Mouse (Mus musculus) adrenal gland, postnatal 14 days (tissue): Measurements from ENCODE around the gene Fam71d. TPM values are rescaled to one million over a fixed set of nuclear protein-coding genes. Genes with fewer than 3 reads are reported as not detected.
A peak's percentile ranks its signal among the peaks of the same experiment; 100 is the strongest.

ENCODE experiments used
- DNase-seq: peaks from one replicate; pipeline ENCODE4 v3.0.0; 2021; ENCODE audit warnings: mixed read lengths
- long read RNA-seq, 2 experiments: library from polyadenylated mRNA; stranded (forward); transcript quantifications; one replicate each; pipeline ENCODE4 v2.0.0; 2021
- total RNA-seq: library from RNA; stranded (reverse); gene quantifications from 2 replicates; pipeline ENCODE4 v1.2.3, GENCODE M21; 2021

The Fam71d gene
- total RNA-seq: 0.85 TPM in 1 of 2 replicates, not detected in the other
- long read RNA-seq, experiment 1: 0 reads
- long read RNA-seq, experiment 2: 0 reads

GRCm38 (mm10) chr12:78691325-78691724 is at the start of gene Fam71d:
TSS of gene Fam71d (plus strand) at chr12:78691535.
- no peak for DNase-seq

GRCm38 (mm10) chr12:78643691-78644090 is 47.6 kb upstream of the Fam71d start:
- DNase-seq: no peak

- DNase-seq: no peak
Measured at GRCm38 (mm10) chr12:78645282-78645681, 46.1 kb upstream of the Fam71d start.

GRCm38 (mm10) chr12:78659718-78660304 is 31.5 kb upstream of the Fam71d start:
- no peak for DNase-seq

- DNase-seq: no peak
Measured at GRCm38 (mm10) chr12:78678101-78678806, 13.1 kb upstream of the Fam71d start.

- DNase-seq: no peak
Measured at GRCm38 (mm10) chr12:78678807-78679189, 12.5 kb upstream of the Fam71d start.

- no peak for DNase-seq
Measured at GRCm38 (mm10) chr12:78681048-78681447, 10.3 kb upstream of the Fam71d start.

- DNase-seq: no peak
Measured at GRCm38 (mm10) chr12:78682279-78682678, 9.1 kb upstream of the Fam71d start.

GRCm38 (mm10) chr12:78685669-78686215 is 5.6 kb upstream of the Fam71d start:
- no peak for DNase-seq

GRCm38 (mm10) chr12:78688876-78689275 is 2.5 kb upstream of the Fam71d start:
- no peak for DNase-seq

- DNase-seq: no peak
Measured at GRCm38 (mm10) chr12:78693281-78693680, 1.9 kb downstream of the Fam71d start.

GRCm38 (mm10) chr12:78717783-78718182 is 26.4 kb downstream of the Fam71d start:
- no peak for DNase-seq

- DNase-seq: no peak
Measured at GRCm38 (mm10) chr12:78727723-78728122, 36.4 kb downstream of the Fam71d start.

- DNase-seq: no peak
Measured at GRCm38 (mm10) chr12:78739633-78740032, 48.3 kb downstream of the Fam71d start.

- DNase-seq: no peak
Measured at GRCm38 (mm10) chr12:78740289-78740688, 49.0 kb downstream of the Fam71d start.

GRCm38 (mm10) chr12:78746226-78746625 is 54.9 kb downstream of the Fam71d start:
- no peak for DNase-seq

GRCm38 (mm10) chr12:78747406-78747805 is 56.1 kb downstream of the Fam71d start:
- DNase-seq: no peak

GRCm38 (mm10) chr12:78748113-78748512 is 56.8 kb downstream of the Fam71d start:
- peak; percentile 11 for DNase-seq

GRCm38 (mm10) chr12:78748557-78749377 is 57.4 kb downstream of the Fam71d start, which contains the start of gene Mpp5:
TSS of gene Mpp5 (plus strand) at chr12:78748907.
- peak; percentile 99 for DNase-seq

- peak; percentile 81 for DNase-seq
Measured at GRCm38 (mm10) chr12:78749378-78749801, 58.1 kb downstream of the Fam71d start.

- DNase-seq: no peak
Measured at GRCm38 (mm10) chr12:78761979-78762378, 70.6 kb downstream of the Fam71d start.

- DNase-seq: peak; percentile 21
Measured at GRCm38 (mm10) chr12:78769031-78769713, 77.8 kb downstream of the Fam71d start.
